Mouse (Mus musculus) heart, postnatal 10 days (tissue): ENCODE results near the gene Tmem164. TPM values are rescaled to one million over a fixed set of nuclear protein-coding genes. Genes with fewer than 3 reads are reported as not detected.

Experiments
- microRNA-seq, 2 experiments: library from miRNA; unstranded; fragments of <30 nt; microRNA quantifications; one replicate each; pipeline ENCODE4 v1.2.0; 2022
- total RNA-seq, 2 experiments: library from RNA; stranded (reverse); gene quantifications; 2 replicates each; pipeline ENCODE4 v1.2.3; 2021

Tmem164 gene
- total RNA-seq, 2 experiments from 2014 or later: 40.3 to 57.2 TPM

Small RNA genes within 50 kb of the gene (microRNA-seq; reads per million reads assigned to microRNA genes)
- gene Mir652: 11,750 to 16,025 reads per million in 2 experiments
